Mouse (Mus musculus) cerebellum, postnatal 4 days (tissue): ENCODE data around the gene Ccnyl1.

Source experiments
- DNase-seq, 2 experiments: peaks; one replicate each; pipeline ENCODE4 v3.0.0; 2022; ENCODE audit warnings: low spot score in 2 of 2, mixed read lengths in 1 of 2

Gene Ccnyl1

DNA sequence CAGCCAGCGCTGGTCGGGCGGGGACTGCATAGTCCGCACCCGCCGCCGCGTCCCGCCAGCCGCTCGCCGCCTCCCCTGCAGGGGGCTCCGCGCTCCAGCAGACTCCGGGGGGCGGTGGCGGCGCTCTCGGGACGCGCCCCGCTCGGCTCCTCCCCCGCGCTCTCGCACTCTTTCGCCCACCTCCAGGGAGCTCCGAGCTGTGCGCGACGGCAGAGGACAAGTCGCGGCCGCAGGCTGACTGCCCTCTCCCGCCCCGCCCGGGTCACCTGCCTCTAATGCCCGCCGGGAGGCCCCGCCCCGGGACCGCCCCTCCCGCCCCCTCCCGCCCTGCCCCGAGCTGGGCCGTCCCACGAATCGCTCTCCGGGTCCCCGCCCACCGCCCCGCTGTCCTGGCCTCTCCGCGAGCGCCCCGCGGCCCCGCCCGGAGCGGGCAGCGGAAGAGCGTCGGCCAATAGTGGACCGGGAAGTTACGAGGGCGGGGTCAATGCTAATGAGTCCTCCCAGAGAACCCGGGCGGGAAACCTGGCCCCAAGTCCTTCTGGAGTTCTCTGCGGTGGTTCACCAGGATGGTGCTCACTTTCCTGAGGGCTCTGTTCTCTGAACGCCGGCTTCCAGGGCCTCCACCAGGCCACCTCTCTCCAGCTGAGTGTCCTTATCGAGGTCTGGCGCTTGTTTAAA lies 47.4 kb downstream of the Ccnyl1 start, which contains the start of gene Fzd5:
Gene Fzd5 (minus strand): TSS at position 250 of the 678 bp plus-strand sequence.
- DNase-seq = peak; percentile 59 to 80

DNA sequence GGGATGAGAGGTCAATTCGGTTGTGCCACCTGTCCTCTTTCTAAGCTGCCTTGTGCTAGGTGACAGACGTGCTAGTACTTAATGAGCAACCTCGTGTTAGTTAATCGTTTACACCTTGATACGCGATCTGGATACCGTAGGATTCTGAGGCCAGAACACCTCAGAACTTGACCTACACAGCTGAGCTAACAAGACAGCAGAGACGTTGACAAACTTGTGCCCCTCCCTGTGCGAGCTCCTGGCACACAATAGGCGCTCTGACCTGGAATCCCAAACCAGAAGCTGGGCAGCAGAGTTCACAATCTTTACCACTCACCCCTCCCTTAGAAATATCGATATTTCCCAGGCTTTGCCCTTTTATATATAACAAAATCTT lies 47.9 kb downstream of the Ccnyl1 start:
- DNase-seq = no peak

DNA sequence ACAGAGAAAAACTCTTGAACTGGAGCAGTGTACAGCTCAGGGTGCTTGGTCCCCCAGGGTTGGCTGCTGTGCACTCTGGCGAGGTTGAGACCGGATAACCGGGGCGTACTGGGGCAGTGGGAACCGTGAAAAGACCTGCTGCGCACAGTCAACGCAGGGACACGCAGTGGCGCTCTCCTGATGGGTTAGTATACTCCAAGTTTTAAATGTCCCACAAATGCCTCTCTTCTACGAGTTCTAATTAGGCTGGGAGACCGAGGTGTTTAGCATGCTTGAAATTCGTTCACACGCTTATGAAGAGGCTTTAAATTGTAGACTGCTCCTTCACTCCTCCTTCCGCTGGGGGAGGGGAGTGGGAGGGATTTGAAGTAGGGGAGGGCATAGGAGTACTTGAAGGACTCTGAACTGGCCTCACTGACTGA lies 48.4 kb downstream of the Ccnyl1 start:
- no peak for DNase-seq

DNA sequence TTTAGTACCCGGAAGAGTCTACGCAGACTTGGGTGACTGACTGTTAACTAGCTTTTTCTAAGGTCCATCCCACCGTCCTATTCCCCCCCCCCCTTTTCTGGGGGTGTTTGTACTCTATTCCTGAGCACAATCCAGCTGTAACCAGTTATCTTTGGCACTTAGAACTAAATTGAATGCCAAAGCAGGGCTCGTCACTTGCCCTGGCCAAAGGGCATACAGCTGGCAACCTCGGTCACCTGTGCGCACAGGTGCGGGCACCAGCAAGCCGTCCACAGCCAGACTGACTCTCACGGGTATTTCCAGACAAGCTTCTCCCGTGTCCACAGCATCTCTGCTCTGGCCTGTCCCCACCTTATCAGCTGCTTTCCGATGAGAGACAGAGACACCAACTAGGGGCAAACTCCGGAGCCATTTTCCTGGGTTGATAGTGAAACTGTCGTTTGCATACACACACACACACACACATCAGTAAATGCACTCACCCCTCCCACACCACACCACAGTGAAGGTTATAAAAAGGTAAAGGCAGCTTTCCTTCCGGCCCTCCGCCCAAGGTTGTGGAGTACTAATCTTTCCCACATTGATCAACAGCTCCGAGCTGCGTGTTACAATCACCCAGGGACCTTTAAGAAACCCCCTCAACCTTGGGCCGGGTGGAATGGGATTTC lies 52.6 kb downstream of the Ccnyl1 start:
- no peak for DNase-seq

DNA sequence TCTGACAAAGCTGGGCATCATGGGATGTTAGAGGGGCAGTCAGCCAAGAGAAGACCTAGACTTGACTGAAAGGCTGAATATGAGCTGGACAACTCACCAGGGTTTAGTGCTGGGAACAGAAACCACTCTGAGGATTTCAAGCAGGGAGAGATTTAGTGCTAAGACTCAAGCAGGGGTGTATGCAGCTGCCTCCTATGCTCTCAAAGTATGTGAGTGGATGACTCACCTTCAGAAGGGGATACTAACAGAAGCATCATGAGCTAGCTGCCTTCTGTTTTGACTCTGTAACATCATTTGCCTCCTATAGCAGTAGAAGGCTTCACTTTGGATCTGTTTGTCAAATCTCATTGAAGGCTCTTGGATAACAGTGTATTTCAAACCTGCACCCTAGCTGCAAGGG lies 54.4 kb downstream of the Ccnyl1 start:
- DNase-seq = no peak

DNA sequence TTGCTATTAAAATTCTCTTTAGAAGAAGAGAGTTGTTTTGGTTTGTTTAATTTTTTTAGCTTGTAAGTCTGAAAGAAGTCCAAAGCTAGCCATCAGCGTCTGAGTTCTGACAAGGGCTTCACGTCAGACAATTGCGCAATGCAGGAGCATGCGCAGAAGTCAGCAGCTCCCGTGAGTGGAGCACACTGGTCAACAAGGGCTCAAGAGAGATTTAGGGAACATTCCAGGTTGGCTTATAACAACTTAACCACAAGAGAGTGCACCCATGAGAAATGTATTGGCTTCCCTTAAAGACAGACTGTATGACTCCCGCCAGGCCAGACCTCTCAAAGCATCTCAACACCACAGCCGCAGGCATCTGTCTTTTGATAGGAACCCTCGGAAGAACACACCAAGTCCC lies 62.9 kb downstream of the Ccnyl1 start:
- no peak for DNase-seq

DNA sequence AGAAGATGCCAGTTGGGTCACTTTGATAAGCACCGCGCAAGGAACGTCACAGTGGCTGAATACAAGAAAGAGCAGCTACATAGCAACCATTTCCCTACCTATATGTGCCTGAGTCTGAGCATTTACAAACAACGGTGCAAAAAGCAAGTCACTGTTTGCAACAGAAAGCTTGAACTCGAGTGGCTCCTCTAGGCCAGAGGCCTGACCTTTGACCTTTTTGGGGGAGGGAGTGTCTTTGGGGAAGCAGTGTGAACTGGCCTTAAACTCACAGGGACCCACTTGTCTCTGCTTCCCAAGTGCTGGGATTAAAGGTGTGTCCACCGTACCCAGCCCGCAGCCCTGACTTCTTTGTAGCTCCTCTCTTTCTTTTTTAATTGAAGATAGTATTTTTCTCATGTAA lies 63.4 kb downstream of the Ccnyl1 start:
- no peak for DNase-seq

DNA sequence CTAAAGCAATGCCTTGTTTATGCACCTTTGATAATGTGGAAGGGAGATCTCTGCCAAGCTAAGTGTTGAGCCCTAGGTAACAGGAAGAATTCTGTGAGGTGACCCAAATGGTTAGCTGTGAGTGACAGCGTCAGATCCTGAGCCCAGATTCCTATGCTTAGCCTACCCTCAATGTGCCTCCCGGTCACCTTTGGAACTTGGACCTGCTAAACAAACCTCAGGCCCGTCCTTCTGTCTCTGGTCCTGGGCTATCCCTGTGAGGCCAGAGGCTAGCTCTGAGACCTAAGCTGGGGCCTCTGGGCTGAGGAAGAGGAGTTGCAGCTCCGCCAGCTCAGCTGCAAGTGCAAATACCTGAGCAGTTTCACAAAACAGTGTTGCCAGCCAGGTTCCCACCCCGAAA lies 64.4 kb downstream of the Ccnyl1 start:
- no peak for DNase-seq

DNA sequence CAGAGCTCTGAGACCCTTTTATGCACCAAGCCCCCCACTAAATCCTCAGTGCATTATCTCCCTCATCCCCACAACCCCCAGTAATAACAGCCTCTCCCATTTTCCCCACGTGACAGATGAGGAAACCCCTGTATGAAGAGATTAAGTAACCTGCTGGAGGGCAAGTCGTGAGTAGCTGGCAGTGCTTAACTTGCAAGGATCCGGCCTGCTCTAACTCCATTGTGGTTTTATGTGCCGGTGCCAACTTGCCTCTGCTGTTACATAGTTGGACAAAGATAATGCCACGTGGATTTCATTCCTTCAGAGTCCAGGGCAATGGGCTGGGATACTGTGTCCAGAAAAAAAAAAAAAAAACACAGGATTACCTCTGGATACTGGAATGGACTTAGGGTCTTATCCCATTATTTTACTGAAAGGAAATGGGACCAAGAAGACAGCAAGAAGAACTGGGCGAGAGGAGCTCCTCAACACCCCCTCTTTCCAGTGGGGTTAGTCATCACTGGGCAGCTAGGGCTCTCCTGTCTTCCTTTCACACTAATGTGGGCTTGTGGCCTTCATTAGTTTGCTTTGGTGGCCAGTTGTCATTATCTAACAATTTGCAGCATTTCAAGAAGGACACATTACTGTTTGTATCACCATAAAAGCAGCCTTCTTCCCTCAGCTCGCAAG lies 65.8 kb downstream of the Ccnyl1 start:
- no peak for DNase-seq

DNA sequence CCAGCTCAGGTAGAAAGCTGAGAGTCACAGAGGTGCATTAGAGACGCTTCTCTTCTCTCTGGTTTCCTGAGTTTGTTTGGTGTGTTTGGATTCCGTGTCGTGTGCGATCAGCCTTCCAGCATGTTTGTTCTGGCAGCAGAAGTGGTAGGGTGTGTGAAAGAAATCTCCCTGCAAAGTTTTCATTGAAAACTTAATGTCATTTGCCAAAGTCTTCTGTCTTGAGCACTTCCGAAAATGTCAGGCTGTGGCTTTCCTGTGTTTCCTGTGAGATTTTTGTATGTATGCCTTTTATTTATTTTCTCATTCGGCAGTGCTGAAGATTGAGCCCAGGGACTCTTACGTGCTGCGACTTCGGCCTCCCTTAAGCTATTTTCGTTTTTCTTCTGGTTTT lies 66.4 kb downstream of the Ccnyl1 start:
- no peak for DNase-seq

DNA sequence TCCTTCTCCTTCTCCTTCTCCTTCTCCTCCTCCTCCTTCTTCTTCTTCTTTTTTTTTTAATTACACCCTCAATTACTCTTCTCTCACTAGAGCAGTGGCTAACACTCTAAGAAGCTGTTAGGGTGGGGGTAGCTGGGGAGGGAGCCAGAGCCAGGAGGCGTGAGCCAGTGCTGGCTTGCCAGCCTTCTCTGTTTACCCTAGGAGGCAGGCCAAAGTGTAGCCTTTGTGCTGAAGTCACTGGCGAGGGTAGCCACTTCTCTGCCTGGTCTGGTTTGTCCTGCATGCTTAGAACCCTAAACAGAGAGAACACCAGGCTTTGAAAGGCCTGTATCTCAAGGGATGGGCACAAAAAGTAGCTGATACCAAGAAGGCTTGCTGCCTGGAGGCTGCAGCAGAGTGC lies 67.0 kb downstream of the Ccnyl1 start:
- DNase-seq = no peak

DNA sequence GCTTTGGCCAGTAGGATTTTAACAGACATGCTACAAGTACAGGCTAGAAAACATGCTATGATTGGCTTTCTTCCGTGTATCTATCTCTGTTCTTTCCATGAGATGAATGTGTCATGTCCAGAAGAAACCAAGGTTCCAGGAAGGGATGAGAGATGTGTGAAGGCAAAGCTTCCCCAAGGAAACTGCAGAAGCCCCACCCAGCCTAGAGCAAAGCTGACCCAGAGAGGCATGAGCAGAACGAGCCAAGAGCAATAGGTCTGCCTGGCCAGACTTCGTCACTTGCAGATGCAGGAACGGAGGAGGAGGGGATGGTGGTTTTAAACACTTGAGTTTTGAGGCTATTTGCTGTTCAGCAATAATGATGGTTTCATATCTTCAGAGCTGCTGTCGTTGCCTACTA lies 67.5 kb downstream of the Ccnyl1 start:
- no peak for DNase-seq

DNA sequence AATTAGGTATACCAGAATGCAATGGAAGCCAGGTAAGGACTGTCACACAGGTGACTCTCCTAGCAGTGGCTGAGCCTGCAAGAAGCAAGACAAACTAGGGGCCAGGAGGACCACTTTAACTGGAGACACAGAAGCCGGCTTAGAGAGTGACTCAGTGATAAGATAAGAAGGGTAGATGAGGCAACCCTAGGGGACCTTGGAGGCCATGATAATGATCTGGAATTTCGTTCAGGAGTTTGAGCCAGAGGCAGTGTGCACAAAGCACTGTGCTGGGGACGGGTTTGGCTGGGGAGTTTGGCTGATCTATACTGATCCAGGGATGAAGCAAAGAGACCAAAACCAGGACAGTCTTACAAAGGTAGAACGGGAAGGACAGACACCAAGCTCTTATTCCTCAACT lies 71.4 kb downstream of the Ccnyl1 start:
- no peak for DNase-seq

DNA sequence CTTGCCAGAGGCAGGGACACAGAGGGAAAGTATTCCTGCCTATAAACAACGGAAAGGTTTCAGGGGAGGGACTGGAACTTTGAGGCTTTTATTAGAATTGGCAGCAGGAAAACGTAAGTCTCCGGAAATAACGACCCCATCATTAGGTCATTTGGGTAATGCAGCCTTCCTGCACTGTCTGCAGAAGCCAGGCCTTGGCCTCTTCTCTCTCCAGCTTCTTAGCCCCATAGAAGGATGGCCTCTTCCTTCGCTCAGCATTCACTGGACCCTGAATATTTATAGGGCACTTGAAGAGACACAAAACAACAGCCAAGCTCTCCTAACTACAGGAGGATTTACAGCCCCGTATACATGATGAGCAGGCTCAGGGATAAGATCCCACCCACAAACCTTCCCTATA lies 79.9 kb downstream of the Ccnyl1 start:
- no peak for DNase-seq

DNA sequence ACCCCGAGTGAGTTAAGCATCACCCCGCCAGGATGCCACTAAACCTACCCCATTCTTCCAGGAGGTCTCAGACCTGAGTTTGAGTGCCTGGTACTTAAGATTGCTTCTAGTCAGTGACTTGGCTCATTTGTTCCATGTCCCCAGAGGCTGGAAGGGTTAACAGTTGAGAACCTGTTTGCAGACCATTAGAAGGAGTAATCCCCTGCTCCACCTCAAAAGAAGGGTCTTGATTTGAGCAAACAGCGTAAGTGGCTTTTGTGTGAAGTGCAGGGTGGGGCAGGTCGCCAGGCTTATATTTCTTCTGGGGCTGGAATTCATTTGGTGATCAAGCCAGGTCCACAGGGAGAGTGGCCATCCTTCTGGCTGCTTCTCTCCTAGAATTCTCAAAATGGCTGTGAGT lies 83.0 kb downstream of the Ccnyl1 start:
- no peak for DNase-seq
